Mouse (Mus musculus) neural tube, embryonic 15.5 days (tissue): ENCODE measurements around the gene Mtch1. TPM values are rescaled to one million over a fixed set of nuclear protein-coding genes. Genes with fewer than 3 reads are reported as not detected.

Source experiments
- ATAC-seq: fragments of 200-750 bp; cut with Nextera tagmentation; 2 replicates; pipeline ENCODE4 v1.8.0; 2017; ENCODE audit warnings: mild to moderate bottlenecking, moderate TSS enrichment, moderate library complexity; ENCODE audit not compliant: low FRiP score
- H3K27ac ChIP-seq: fragments of 300-500 bp; sonication (generic); replicated peaks from 2 replicates; pipeline ENCODE4 v1.5.1; 2015; ENCODE audit warnings: mild to moderate bottlenecking, inconsistent platforms
- H3K27me3 ChIP-seq: fragments of 300-500 bp; sonication (generic); replicated peaks from 2 replicates; pipeline ENCODE4 v1.6.1; 2015; ENCODE audit warnings: inconsistent platforms
- H3K36me3 ChIP-seq: fragments of 300-500 bp; sonication (generic); 2 replicates; pipeline ENCODE4 v1.6.1; 2015; ENCODE audit warnings: inconsistent platforms
- H3K4me1 ChIP-seq: fragments of 300-500 bp; sonication (generic); 2 replicates; pipeline ENCODE4 v1.6.1; 2015; ENCODE audit warnings: inconsistent platforms
- H3K4me2 ChIP-seq: fragments of 300-500 bp; sonication (generic); 2 replicates; pipeline ENCODE4 v1.6.1; 2015; ENCODE audit warnings: inconsistent platforms, mild to moderate bottlenecking, moderate library complexity
- H3K4me3 ChIP-seq: fragments of 300-500 bp; sonication (generic); replicated peaks from 2 replicates; pipeline ENCODE4 v1.5.1; 2015; ENCODE audit warnings: mild to moderate bottlenecking, inconsistent platforms
- H3K9ac ChIP-seq: fragments of 300-500 bp; sonication (generic); replicated peaks from 2 replicates; pipeline ENCODE4 v1.6.1; 2015; ENCODE audit warnings: mild to moderate bottlenecking, inconsistent platforms
- H3K9me3 ChIP-seq: fragments of 300-500 bp; sonication (generic); replicated peaks from 2 replicates; pipeline ENCODE4 v1.6.1; 2016; ENCODE audit warnings: inconsistent platforms
- WGBS: fragments of 180-500 bp; shearing (Covaris S2); methylation state at CpG from one replicate; pipeline ENCODE4 v1.1.7; 2015; ENCODE audit warnings: mixed read lengths; 5-methylcytosine and 5-hydroxymethylcytosine counted together
- polyA plus RNA-seq: library from polyadenylated mRNA; unstranded; fragments of >200 nt; fragmentation: Nextera tagmentation; extraction: Ambion mirVana; gene quantifications from 2 replicates; pipeline ENCODE4 v1.2.1, GENCODE M21; 2015

Mtch1 gene
- polyA plus RNA-seq, 1 experiment from 2014 or later, result 482 TPM

- WGBS, result 57% methylated on average over 13 of the region's 13 CpGs
- H3K36me3 ChIP-seq, result peaks cover 50% of the 10 kb centered on the region
- no peaks in the 10 kb centered on the region for H3K9me3 ChIP-seq
- no peak overlapping the region for H3K4me2 ChIP-seq
- no peak overlapping the region for H3K4me3 ChIP-seq
- no peak for ATAC-seq
- peak overlapping the region; percentile 74 for H3K27ac ChIP-seq
- H3K9ac ChIP-seq, result 0 out of 2 replicates have a peak overlapping the region, but pooled peaks have one; percentile 3
- peaks cover 70% of the 10 kb centered on the region for H3K4me1 ChIP-seq
- H3K27me3 ChIP-seq, result no peaks in the 10 kb centered on the region
Measured at GRCm38 (mm10) chr17:29342010-29342910, 5.5 kb downstream of the Mtch1 start.

GRCm38 (mm10) chr17:29341591-29342003 is 6.1 kb downstream of the Mtch1 start:
- ATAC-seq, result peak; percentile 28; the same call in 1 of the 2 replicates
- Histone ChIP-seq H3K4me2 (0 out of 2 replicates have a peak overlapping the region, but pooled peaks have one; percentile 6), H3K9ac (0 out of 2 replicates have a peak overlapping the region, but pooled peaks have one; percentile 7), H3K4me3 (no peak overlapping the region), H3K9me3 (no peaks in the 10 kb centered on the region), H3K27ac (peak overlapping the region; percentile 74), H3K4me1 (peaks cover 69% of the 10 kb centered on the region), H3K27me3 (no peaks in the 10 kb centered on the region), H3K36me3 (peaks cover 57% of the 10 kb centered on the region)
- 24% methylated on average over 9 of the region's 9 CpGs for WGBS

DNA sequence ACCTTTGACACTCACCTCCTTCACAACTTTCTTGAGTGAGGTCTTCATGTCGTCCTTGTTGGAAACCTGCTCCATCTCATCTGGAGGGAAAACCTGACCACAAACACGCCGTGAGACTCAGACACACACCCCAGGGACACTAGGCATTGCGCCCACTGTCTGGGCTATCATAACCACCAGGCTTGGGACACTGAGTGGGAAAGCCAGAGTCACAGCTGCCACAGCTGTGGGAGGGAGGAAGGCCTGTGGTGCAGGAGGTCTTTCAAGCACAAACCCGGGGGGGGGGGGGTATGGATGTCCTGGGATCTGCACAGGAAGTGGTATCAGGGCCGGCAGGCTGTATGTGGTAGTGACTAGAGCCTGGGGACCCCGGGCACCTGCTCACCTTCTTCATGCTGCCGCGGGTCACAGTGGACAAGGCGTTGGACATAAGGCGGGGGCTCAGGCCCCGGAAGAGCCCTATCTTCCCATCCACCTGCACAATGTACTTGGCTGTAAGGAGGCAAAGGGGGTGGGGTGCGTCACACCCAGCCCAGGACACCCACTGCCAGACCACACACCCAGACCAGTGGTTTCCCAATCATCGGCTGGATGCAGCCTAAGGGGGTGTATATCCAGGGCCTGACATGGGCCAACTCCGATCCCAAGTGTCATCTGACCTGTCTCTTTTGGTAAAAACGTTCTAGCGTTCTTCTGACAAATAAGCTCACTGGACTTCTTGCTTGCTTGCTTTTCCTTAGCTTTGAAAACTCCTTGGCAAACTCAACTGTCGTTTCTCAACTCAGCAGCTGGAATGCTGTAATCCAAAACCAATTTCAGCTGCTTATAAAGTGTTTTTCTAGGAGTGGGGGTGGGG is 7.1 kb downstream of the Mtch1 start:
- no peaks in the 10 kb centered on the region for H3K27me3 ChIP-seq
- no peak overlapping the region for H3K4me2 ChIP-seq
- H3K4me3 ChIP-seq, result no peak overlapping the region
- WGBS, result 85% methylated on average over 18 of the region's 18 CpGs
- H3K36me3 ChIP-seq, result peaks cover 66% of the 10 kb centered on the region
- H3K9ac ChIP-seq, result no peak overlapping the region
- peaks cover 59% of the 10 kb centered on the region for H3K4me1 ChIP-seq
- no peak for ATAC-seq
- no peaks in the 10 kb centered on the region for H3K9me3 ChIP-seq
- 0 out of 2 replicates have a peak overlapping the region, but pooled peaks have one; percentile 69 for H3K27ac ChIP-seq

- H3K36me3 ChIP-seq, result peaks cover 75% of the 10 kb centered on the region
- peak overlapping the region; percentile 14; the same call in 1 of the 2 replicates for H3K9ac ChIP-seq
- H3K27me3 ChIP-seq, result no peaks in the 10 kb centered on the region
Measured at GRCm38 (mm10) chr17:29339170-29339768, 8.5 kb downstream of the Mtch1 start.

GRCm38 (mm10) chr17:29337979-29338823 is 9.5 kb downstream of the Mtch1 start:
- peak; percentile 30 for ATAC-seq
- no peak overlapping the region for H3K4me2 ChIP-seq
- peaks cover 73% of the 10 kb centered on the region for H3K36me3 ChIP-seq
- H3K9me3 ChIP-seq, result no peaks in the 10 kb centered on the region
- H3K27me3 ChIP-seq, result no peaks in the 10 kb centered on the region
- no peak overlapping the region for H3K9ac ChIP-seq
- peak overlapping the region; percentile 69 for H3K27ac ChIP-seq
- peaks cover 45% of the 10 kb centered on the region for H3K4me1 ChIP-seq
- H3K4me3 ChIP-seq, result no peak overlapping the region
- 69% methylated on average over 9 of the region's 9 CpGs for WGBS

More at GRCm38 (mm10) chr17:29339170-29339768, 8.5 kb downstream of the Mtch1 start:
- Histone ChIP-seq H3K27ac (peak overlapping the region; percentile 69), H3K4me1 (peaks cover 51% of the 10 kb centered on the region), H3K4me3 (no peak overlapping the region), H3K9me3 (no peaks in the 10 kb centered on the region), H3K4me2 (no peak overlapping the region)
- no peak for ATAC-seq
- WGBS, result 81% methylated on average over 11 of the region's 11 CpGs

DNA sequence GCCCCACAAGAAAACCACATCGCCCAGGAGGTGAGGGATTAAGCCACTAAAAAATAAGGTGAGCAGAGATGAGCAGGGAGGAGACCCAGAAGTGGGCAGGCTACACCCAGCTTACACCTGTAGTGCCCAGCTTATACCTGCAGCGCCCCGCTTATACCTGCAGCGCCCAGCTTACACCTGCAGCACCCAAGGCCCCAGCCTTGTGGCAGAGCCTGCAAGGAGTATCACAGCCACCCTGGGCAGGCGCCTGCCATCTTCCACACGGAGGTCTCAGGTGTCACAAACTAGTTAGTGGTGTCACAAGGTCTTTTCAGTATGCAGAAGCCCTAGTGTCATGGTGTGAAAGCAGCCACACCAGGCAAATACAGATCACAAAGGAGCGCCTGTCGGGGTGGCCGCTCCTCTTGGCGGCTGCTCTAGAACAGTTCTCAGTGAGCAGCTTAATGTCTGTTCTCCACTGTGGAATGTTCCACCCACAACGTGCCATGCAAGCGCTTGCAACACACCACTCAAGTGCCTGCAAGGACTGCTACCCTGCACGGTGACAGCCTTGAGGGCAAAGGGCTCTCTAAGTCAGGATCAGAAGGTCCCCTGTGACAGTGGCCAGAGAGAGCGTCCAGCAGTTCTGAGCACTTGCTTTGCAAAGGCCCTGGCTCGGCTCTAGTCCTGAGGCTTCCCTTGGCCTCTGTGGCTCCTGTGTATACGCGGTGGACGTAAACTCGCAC is 11.3 kb downstream of the Mtch1 start:
- Histone ChIP-seq H3K27me3 (no peaks in the 10 kb centered on the region), H3K36me3 (peaks cover 83% of the 10 kb centered on the region), H3K27ac (no peak overlapping the region), H3K4me2 (no peak overlapping the region), H3K9me3 (no peaks in the 10 kb centered on the region), H3K9ac (no peak overlapping the region), H3K4me3 (no peak overlapping the region), H3K4me1 (peaks cover 36% of the 10 kb centered on the region)
- WGBS, result 93% methylated on average over 19 of the region's 19 CpGs
- no peak for ATAC-seq

- H3K27ac ChIP-seq, result no peak overlapping the region
- no peak for ATAC-seq
Measured at GRCm38 (mm10) chr17:29332186-29332685, 15.5 kb downstream of the Mtch1 start.

GRCm38 (mm10) chr17:29330671-29331410 is 16.9 kb downstream of the Mtch1 start:
- Histone ChIP-seq H3K4me3 (no peak overlapping the region), H3K4me2 (no peak overlapping the region), H3K4me1 (peaks cover 31% of the 10 kb centered on the region), H3K36me3 (peaks cover 52% of the 10 kb centered on the region), H3K27ac (peak overlapping the region; percentile 61), H3K27me3 (no peaks in the 10 kb centered on the region), H3K9me3 (no peaks in the 10 kb centered on the region), H3K9ac (0 out of 2 replicates have a peak overlapping the region, but pooled peaks have one; percentile 7)
- WGBS, result 37% methylated on average over 5 of the region's 5 CpGs
- ATAC-seq, result no peak

More at GRCm38 (mm10) chr17:29332186-29332685, 15.5 kb downstream of the Mtch1 start:
- H3K4me1 ChIP-seq, result peaks cover 17% of the 10 kb centered on the region
- H3K36me3 ChIP-seq, result peaks cover 66% of the 10 kb centered on the region
- WGBS, result 89% methylated on average over 4 of the region's 4 CpGs
- H3K4me3 ChIP-seq, result no peak overlapping the region
- no peak overlapping the region for H3K9ac ChIP-seq
- H3K27me3 ChIP-seq, result no peaks in the 10 kb centered on the region
- H3K4me2 ChIP-seq, result no peak overlapping the region
- H3K9me3 ChIP-seq, result no peaks in the 10 kb centered on the region

DNA sequence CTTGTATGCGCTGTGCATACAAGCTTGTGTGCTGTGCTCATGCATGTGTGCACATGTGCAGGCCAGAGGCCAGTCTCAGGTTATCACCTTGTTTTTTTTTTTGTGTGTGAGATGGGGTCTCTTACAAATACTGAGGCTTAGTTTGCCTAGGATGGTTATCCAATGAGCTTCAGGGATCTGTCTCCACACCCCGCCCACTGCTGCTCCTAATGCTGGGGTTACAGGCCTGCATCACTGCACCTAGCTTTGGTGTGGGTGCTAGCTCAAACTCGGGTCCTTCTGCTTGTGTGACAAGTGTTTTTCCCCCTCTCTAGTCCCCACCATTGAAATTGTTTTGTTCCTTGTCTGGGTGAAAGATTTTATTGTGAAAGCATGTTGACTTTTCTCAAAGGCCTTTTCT is 17.5 kb downstream of the Mtch1 start:
- Histone ChIP-seq H3K9me3 (no peaks in the 10 kb centered on the region), H3K9ac (no peak overlapping the region), H3K27me3 (no peaks in the 10 kb centered on the region), H3K36me3 (peaks cover 46% of the 10 kb centered on the region), H3K27ac (peak overlapping the region; percentile 56; the same call in 1 of the 2 replicates), H3K4me3 (no peak overlapping the region), H3K4me1 (peaks cover 33% of the 10 kb centered on the region), H3K4me2 (no peak overlapping the region)
- ATAC-seq, result no peak
- WGBS, result 87% methylated on average over 3 of the region's 3 CpGs
